Mouse (Mus musculus): Measurements from ENCODE around the gene Ccdc73.
"Not testable (repeated sequence)": the region's sequence is repeated elsewhere in the genome, so short reads cannot be mapped to it uniquely, and the experiment has no call there.

Ccdc73 gene

GRCm38 (mm10) chr2:104869101-104869500 lies 1.5 kb downstream of the Ccdc73 start:
- no peak for DNase-seq (ENCODE audit: low spot score)

GRCm38 (mm10) chr2:104878794-104879193 lies 11.2 kb downstream of the Ccdc73 start:
- no peak for DNase-seq (ENCODE audit: low spot score)

DNA sequence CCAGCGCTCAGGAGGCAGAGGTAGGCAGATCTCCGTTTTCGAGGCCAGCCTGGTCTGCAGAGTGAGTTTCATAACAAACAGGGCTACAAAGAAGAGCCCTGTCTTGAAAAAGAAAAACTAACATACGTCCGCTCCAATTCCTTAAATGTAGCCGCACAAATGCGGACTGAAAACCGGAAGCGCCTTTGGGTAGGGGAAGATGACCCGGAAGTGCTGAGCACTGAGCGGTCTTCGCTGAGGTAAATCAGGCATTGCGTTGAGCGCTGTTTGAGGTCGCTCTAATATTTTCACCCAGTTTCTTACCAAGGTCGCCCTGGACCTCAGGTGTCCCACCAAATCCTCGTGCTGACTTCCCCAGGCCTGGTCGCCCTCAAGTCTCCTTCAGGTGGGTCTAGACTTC lies 18.5 kb downstream of the Ccdc73 start:
- DNase-seq (ENCODE audit: low spot score) = no peak

GRCm38 (mm10) chr2:104887331-104887730 lies 19.7 kb downstream of the Ccdc73 start:
- not testable (repeated sequence) for DNase-seq (ENCODE audit: low spot score)

DNA sequence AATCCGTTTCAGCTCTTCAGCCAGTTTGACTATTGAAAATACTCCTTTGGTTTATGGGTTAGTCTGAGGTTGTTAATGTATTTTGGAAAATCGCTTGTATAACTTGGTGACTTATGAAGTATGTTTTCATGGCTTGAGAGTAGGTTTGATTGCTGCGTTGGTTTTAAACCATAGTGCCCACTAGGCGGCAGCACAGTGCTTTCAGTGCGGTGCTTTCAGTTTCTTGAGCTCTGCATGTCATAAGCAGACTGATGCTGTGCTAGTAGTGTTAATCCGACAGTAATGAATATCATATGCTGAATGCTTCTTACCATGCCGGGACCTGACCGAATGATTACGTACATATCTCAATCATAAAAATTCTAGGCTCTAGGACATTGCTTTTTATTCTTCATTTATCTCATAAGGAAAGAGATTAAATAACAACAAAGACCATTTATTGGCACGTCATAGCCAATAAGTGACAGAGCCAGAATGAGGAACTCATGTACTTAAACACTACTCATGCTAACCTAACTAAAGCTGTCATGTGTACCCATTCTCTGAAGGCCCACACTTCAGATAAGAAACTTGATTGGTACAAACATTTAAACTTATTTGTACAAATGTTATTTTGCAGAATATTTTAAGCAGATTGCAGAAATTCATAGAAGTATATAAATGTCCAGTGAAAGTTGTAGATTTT lies 20.4 kb downstream of the Ccdc73 start:
- peak; percentile 71 for DNase-seq (ENCODE audit: low spot score)

DNA sequence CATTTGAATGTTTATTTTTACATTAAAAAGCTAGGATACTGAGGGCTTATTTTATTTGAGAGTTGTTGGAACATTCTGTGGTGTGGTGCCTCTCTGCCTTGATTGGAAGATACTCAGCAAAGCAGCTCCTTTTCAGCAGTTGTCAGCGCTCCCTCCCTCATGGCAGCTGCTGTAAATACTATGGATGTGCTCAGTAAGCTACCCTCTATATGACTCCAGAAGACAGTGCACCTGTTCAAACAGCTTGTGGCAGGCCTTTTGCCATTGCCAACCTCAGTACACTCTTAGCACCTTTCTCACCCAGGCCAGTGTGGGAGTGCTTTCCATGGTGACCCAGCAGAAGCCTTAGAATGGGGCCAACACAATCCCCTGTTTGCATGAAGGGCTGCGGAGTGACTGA lies 32.4 kb downstream of the Ccdc73 start:
- no peak for DNase-seq (ENCODE audit: low spot score)

DNA sequence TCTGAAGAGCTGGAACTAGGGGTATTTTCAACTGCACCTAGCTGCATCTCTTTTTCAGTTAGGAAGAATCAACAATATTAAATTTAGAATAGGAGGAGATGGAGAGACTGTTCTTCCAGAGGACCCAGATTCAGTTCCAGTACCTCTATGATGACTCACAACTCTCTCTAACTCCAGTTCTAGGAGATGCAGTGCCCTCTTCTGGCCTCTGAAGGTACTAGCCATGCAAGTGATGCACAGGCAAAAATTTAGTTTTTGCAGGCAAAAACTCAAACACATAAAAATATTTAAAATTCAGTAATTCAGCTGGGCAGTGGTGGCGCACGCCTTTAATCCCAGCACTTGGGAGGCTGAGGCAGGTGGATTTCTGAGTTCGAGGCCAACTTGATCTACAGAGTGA lies 48.1 kb downstream of the Ccdc73 start:
- DNase-seq (ENCODE audit: low spot score) = no peak

DNA sequence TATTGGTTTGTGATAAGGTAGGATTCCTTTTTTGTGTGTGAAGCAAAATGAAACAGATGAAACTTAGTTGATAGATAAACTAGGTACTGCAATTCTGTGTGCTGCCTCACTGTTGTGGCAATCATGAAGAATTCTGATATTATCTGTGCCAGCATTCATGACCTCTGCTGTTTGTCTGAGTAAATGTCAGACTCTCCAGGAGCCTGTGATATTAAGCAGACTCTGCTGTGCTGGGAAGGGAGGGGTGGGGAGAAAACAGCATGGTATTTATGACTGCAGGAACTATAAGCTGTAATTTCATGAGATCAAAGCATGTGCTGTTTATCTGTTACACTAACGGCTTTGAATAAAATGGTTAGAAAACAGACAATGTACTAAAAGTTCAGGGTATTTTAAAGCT lies 96.9 kb downstream of the Ccdc73 start:
- DNase-seq (ENCODE audit: low spot score) = no peak

- no peak for DNase-seq (ENCODE audit: low spot score)
Measured at GRCm38 (mm10) chr2:104981712-104982111, 114.1 kb downstream of the Ccdc73 start.

- no peak for DNase-seq (ENCODE audit: low spot score)
Measured at GRCm38 (mm10) chr2:104985796-104986195, 118.2 kb downstream of the Ccdc73 start.

- no peak for DNase-seq (ENCODE audit: low spot score)
Measured at GRCm38 (mm10) chr2:104988974-104989373, 121.4 kb downstream of the Ccdc73 start.

GRCm38 (mm10) chr2:104994436-104994835 lies 126.8 kb downstream of the Ccdc73 start:
- no peak for DNase-seq (ENCODE audit: low spot score)

GRCm38 (mm10) chr2:104996201-104996600 lies 128.6 kb downstream of the Ccdc73 start:
- no peak for DNase-seq (ENCODE audit: low spot score)

DNA sequence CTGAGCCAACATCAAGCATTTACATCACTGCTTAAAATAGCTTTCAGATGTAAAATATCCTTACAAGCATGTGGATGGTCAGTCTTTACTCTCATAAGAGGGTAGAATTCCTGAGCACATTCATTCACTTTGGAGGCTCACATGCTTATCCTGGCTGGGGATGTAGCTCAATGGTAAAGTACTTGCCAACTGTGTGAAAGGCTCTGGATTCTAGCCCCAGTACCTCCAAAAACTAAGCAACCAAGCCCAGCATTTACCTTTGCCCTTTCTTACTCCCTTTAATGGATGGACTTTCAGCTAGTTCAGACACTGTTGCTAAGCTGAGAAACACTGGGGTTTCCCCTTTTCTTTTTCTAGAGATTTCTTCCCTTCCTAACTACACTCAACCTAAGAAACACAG lies 139.6 kb downstream of the Ccdc73 start:
- DNase-seq (ENCODE audit: low spot score) = no peak

GRCm38 (mm10) chr2:105016192-105016966 lies 148.8 kb downstream of the Ccdc73 start:
- no peak for DNase-seq (ENCODE audit: low spot score)

GRCm38 (mm10) chr2:105016967-105017287 lies 149.3 kb downstream of the Ccdc73 start, which contains the start of gene Eif3m:
Gene Eif3m (minus strand): TSS chr2:105017080.
- peak; percentile 89 for DNase-seq (ENCODE audit: low spot score)

DNA sequence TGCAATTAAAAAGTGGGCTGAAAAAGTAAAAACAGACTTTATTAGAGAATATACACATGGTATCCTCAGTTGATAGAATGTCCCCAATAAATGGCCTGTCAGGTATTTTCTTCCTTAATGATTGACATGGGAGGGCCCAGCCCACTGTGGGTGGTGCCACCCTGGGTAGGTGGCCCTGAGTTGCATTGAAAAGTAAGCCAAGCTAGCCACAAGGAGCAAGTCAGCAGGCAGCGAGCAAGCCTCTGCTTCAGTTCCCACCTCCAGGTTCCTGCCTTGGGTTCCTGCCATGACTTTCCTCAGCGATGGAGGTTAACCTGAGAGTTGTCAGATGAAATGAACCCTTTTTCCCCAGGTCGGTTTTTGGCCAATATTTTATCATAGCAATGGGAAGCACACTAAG lies 150.2 kb downstream of the Ccdc73 start:
- no peak for DNase-seq (ENCODE audit: low spot score)

DNA sequence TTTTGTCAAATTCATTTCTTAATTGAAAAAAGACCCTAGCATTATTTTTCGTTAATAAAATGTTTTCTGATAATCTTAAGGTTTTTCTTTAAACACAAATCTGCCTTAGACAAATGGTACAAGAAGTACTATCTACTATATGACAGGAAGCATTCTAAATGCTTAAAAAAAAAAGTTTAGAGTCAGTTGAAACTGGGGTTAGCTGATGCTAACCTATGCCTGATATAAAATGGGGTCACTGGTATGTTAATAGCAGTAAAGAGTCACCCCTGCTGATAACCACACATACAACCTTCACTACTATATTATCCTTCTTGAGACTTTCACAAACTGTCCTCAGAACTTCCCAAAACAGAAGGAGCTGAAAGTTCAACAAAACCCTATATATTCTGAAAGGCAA lies 151.9 kb downstream of the Ccdc73 start:
- no peak for DNase-seq (ENCODE audit: low spot score)

- no peak for DNase-seq (ENCODE audit: low spot score)
Measured at GRCm38 (mm10) chr2:105021256-105021655, 153.7 kb downstream of the Ccdc73 start.

DNA sequence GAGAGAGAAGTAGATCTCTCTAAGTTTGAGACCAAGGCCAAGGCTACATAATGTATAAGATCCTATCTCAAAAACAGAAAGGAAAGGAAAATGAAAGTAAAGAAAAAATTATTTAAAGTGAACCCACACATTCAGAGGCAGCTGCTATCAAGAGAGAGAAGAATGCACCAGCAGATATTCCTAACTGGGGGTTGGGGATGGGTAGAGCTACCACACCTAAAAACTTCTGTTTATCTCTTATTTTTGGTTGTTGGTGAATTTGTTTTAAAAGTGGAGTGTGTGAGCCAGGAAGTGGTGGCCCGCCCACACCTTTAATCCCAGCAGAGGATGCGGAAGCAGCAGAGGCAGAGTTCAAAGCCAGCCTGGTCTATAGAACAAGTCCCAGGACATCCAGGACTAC lies 154.2 kb downstream of the Ccdc73 start:
- no peak for DNase-seq (ENCODE audit: low spot score)

- no peak for DNase-seq (ENCODE audit: low spot score)
Measured at GRCm38 (mm10) chr2:105023031-105023615, 155.5 kb downstream of the Ccdc73 start.

DNA sequence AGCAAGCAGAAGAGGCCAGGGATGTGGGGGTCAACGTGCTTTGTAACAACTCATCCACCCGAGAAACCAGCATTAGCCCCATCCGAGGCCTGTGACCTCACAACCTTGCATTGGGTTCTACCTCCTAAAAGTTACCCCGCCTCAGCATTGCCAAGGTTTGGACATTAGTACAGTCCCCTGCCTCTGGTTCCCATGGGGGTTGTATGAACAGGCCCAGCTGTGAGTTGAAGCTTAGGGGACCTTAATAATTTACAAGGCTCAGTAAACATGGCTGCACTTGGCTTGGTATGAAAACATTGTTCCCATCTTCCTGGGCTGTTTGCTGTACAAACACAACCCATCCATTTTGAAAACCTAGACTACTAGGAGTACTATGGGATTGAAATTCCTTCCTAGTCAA lies 156.2 kb downstream of the Ccdc73 start:
- DNase-seq (ENCODE audit: low spot score) = no peak

GRCm38 (mm10) chr2:105025610-105026009 lies 158.0 kb downstream of the Ccdc73 start:
- not testable (repeated sequence) for DNase-seq (ENCODE audit: low spot score)

Measured in ovary, postnatal 14 days (tissue).